Mouse (Mus musculus) T-cell, adult 2 months (primary cell): ENCODE results near the gene Skap2.

Source experiments
- DNase-seq: peaks from one replicate; pipeline ENCODE4 v3.0.0; 2022; ENCODE audit warnings: low spot score

Gene Skap2

DNA sequence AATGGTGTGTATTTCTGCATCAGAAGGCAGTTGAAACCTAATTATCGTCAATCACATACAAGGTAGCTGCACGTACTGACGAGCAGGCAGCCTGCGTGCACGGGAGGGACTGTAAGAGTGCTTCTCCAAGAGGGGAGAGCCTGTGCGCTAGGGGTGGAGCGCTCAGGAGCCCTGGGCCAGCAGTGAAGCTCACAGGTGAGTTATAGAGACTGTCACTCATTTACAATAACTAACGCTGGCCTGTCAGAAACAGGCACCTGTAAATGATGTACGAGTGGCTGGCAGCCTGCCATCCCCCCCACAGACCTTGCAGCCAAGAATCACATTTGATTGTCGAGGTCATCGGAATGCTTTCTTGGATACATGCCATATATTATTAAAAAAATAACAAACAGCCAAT lies 168.2 kb downstream of the Skap2 start:
- no peak for DNase-seq

DNA sequence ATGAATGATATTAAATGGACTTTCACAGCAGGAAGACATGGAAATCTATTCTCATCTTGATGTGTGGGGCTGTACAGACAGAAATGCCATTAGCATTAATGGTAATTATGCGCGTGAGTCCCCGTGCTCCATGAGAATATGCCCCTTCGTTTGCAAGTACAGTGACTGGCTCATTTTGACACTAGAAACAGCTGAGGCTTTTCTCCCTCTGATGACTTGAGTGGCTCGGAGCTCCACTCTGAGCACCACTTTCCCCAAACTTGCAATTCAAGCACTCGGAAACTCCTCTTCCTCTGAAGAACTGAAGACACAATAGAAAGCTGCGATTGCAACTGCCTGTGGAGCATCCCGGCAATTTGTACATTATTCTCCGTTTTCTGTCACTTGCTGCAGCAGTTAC lies 169.3 kb downstream of the Skap2 start:
- DNase-seq, result no peak

DNA sequence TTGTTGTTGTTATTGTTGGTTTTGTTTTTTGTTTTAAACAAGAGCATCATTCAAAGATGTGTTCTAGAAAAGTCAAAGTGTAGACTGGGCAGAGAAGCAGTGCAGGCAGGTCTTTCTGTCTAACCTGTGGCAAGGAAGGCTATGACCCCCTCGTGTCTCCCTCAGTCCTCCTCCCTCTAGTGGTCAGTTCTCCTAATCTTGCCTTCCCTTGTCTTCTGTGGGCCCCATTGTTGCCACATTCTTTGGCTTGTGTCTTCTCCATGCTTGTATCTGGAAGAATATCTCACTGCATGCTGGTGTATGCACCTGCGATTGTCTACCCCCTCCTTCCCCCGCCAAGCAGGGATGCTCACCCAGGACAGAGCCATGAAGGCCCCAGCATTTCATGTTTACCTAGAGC lies 174.2 kb downstream of the Skap2 start:
- no peak for DNase-seq

DNA sequence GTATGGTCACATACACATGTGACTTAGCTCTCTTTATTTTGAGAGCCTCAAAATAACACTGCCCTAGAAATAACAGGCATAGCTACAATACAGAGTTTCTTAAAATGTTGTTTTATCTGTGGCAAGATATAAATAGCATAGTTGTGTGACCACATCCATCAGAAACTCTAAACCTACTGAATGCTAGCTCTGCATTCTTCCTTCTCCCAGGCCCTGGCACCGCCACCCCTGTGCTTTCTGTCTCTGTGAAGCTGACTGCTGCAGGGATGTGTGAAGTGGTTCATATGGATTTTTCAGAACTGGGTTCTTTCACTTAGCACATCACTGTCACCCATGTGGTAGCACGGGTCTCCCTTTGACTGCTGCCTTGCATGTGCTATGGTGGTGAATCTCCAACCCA lies 179.0 kb downstream of the Skap2 start:
- no peak for DNase-seq

DNA sequence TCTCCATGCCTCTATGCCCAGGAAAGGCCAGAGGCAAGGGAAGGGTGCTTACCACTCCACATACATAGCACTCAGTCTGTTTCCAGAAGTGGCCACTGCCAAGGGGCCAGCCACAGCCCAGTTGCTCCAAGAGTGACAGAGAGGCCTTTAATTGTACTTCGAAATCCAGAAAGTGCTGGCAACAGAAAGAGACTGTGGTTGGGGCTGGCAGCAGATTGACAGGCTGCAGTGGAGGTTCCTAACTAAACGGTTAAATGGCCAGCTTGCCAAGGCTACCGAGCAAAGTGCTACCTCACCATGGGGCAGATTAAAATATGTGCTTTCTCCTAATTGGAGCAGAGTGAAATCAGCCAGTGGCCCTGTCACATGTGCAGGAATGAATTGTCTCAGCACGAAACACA lies 186.7 kb downstream of the Skap2 start:
- DNase-seq, result no peak

DNA sequence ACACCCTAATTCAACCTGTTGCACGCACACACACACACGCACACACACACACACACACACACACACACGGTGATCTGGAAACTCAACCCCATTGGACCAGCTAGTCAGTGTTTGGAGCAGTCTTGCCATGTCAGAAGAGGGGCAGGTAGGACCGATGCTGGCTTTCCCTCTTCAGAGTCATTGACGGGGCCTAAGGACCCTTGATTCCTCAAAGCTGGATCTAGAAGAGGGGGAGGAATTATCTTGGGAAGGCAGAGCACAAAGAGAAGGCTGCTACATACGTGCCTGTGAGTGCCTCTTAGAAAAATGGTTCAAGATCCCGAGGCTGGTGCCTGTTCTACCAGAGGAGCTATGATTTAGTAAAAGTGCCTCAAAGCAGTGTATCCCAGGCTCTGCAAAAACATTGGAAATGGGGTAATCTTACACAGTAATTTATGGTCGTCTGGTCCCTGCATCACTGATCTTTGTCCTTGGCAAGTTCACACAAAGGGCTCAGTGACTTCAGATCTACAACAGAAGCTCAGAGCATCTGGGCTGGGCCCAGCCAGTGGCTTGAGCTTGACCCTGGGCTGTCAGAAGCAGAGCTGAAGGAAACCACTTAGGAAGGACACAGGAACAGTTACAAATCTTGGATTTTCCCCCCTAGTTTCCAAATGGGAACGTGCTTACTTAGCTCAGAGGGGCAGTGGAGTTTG lies 188.1 kb downstream of the Skap2 start:
- no peak for DNase-seq

DNA sequence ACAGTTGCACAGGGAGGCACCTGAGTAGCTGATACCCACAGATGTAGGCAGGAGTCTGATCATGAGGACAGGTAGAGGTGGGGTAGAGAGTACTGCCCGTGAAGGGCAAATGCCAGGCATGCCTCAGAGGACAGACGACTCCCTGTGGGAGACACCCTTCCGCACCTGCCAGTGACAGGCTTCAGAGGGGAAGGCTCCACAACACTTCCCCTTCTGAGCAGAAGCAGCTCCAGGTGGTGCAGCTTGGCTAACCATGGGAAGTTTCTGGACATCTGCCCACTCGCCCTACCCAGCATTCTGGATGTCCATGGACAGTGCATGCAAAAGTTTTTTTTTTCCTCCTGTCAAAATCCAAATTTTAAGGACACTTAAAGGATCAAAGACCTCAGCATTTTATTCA lies 190.3 kb downstream of the Skap2 start:
- no peak for DNase-seq

DNA sequence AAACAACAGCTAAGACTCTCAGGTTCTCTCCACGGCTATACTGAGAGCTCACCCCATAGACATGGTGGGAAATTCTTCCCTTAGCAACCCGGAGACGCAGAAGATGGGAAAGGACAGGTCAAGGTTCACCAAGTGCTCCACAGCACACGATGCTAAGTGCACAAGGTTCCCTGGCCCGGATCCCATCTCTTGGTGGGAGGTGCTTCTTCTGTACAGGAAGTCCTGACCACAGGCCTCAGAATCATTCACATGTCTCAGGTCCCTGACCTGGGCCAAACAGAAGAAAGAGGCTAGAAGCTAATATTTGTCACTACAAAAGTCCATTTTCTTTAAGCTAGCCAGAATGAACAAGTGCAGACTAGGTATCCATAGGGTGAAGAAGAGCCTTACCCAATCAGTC lies 191.5 kb downstream of the Skap2 start:
- DNase-seq, result no peak

DNA sequence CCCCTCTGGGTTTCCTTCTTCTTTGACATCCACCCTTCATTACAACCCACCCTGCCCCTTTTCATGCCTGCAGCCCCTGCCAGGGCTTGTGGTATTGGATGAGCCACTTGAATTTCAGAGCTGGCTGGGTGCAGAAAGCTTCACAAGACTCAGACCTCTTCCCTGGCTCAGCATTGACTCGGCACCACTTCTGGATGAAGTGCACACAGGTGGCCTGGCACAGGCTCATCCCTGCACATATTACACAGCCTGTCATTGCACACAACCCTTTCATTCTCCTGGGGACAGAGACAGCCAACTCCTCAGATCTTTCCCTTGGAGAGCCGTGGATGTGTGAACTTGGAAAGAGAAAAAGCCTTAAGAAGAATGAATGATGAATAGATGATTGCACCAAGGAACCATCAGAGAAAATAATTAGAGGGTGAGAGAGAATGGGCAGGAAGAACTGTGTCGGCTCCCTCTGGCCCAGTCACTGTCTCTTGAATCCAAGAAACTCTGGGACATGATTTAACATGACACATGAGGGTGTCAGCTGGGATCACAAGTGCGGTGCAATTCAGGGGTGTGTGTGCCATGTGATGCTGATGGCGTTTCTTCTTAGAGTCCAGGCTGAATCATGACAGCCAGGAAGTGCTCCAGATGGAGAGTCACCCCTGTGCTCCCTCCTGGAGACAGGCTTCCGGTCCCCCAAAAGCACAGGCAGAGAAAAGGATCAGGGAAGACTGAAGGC lies 195.3 kb downstream of the Skap2 start:
- no peak for DNase-seq

DNA sequence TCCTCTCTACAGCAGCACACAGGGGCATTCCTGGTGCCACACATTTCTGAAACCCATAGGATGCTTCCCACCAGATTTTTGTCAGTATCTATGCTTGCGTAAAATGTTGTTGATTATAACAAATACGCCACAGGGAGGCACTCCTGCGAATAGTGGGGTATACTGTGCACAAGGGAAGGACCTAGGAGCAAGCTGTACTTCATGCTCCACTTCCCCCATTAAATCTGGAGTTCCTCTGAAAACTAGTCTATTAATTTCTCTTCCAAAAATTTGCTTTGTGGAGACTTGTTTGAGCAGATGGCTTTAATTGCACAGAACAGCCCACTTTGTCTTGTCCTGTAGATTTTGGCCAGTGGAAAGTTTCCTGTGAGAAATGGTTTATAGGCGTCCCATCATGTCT lies 201.4 kb downstream of the Skap2 start:
- no peak for DNase-seq

DNA sequence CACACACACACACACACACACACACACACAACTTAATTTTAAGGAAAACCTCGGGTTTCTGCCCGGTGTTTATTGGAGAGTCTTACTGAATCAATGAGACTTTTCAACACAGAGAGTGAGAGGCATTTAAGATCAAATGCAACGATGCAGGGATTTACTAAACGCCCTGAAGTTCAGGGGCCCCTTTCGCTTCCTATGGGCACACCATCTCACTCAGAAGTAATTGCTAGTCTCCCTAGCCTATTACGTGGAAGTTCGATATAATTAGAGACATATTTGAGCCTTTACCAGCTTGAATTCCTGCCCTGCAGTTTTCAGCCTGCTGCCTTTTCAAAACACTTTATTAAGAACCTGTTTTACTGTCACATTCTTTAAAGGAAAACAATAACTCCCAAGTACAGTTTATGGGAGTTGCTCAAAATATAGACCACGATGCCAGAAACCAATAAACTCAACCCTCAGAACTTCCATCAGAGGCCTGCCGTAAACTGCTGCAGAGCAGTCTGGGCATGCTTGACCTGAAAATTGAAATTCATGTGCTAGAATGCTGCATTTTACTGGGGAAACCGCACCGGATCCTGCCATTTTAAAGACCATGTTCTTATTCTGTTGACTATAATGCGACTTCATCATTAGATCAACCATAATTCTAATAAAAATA lies 203.1 kb downstream of the Skap2 start:
- DNase-seq, result no peak

DNA sequence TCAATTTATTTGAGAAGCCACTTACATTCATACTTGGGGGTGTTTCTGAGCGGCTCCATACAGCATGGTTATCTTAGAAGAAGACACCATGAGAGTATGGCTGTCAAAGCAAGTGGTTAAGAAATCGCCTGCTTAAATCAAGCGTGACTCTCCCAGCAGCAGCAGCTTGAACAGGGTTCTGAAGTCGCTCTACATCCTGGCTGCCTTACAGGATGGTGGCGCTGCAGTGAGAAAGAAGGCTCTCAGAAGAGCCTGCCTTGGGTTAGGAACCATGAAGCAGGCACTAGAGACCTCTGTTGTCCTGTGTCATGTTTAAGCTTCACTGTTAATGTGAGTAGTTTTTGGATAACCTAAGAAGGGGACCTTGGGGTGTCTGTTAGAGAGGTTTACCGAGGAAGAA lies 204.3 kb downstream of the Skap2 start:
- DNase-seq, result no peak
